In the genomic region with DNA sequence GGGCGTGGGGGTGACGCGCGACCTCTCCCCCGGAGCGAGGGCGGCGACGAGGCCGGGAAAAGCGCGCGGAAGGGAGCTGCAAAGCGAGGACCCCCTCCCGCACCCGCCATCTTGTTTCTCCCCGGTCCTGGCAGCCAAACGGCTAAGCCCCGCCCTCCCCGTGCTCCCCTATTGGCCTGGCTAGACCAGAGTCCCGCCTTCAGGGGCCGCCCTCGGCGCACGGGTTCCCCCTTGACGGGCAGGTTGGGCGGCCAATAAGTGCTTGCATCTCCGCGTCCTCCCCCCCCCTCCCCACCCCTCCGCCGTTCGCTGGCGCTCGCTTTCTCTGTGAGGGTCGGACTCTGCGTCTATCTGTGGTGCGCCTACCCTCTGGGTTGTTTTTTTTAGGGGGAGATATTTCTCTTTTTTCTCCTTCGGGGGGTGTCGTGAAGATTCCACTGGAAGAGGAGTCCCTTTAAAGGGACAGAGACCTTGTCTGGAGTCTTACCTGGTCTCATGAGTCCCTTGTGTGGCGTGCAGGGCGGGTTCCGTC, we compare ENCODE assay signal across 8 mouse cellular contexts. TPM values are rescaled to one million over a fixed set of nuclear protein-coding genes. Genes with fewer than 3 reads are reported as not detected.
DNase-seq lines count a peak whose midpoint lies in the region; ATAC-seq and TF ChIP-seq lines count a peak whose summit lies in the region.

No protein-coding gene starts in this region.

- peak overlapping the region; percentile 97 for H3K4me2 ChIP-seq in embryonic facial prominence, embryonic 13.5 days
- H3K4me2 ChIP-seq in limb, embryonic 12.5 days, result peak overlapping the region; percentile 95
- H3K4me2 ChIP-seq in midbrain, embryonic 14.5 days (ENCODE audit: low read length), result peak overlapping the region; percentile 98

- no peaks in the 10 kb centered on the region for H3K9me3 ChIP-seq in embryonic facial prominence, embryonic 13.5 days
- H3K9me3 ChIP-seq in limb, embryonic 12.5 days, result no peaks in the 10 kb centered on the region
- H3K9me3 ChIP-seq in midbrain, embryonic 14.5 days (ENCODE audit: control insufficient read depth, low read length), result no peaks in the 10 kb centered on the region

- peaks cover 13% of the 10 kb centered on the region for H3K36me3 ChIP-seq in embryonic facial prominence, embryonic 13.5 days
- no peaks in the 10 kb centered on the region for H3K36me3 ChIP-seq in heart, adult 2 months (ENCODE audit: control insufficient read depth, insufficient read depth, low read length)
- no peaks in the 10 kb centered on the region for H3K36me3 ChIP-seq in kidney, adult 2 months (ENCODE audit: control insufficient read depth, insufficient read depth, low read length)
- peaks cover 13% of the 10 kb centered on the region for H3K36me3 ChIP-seq in limb, embryonic 12.5 days
- H3K36me3 ChIP-seq in midbrain, embryonic 14.5 days (ENCODE audit: control insufficient read depth, insufficient read depth, low read length), result peaks cover 9% of the 10 kb centered on the region

- under 1% methylated on average over 29 of the region's 42 CpGs for WGBS in embryonic facial prominence, embryonic 13.5 days
- under 1% methylated on average over 37 of the region's 42 CpGs for WGBS in heart, adult 2 months
- under 1% methylated on average over 35 of the region's 42 CpGs for WGBS in kidney, adult 2 months
- WGBS in limb, embryonic 12.5 days, result under 1% methylated on average over 35 of the region's 42 CpGs
- WGBS in midbrain, embryonic 14.5 days, result under 1% methylated on average over 32 of the region's 42 CpGs

- peak; percentile 97 for ATAC-seq in embryonic facial prominence, embryonic 13.5 days (ENCODE audit: insufficient number of reproducible peaks, insufficient read depth, low FRiP score, low TSS enrichment, low read depth)
- peak; percentile 98 for ATAC-seq in limb, embryonic 12.5 days (ENCODE audit: insufficient number of reproducible peaks, insufficient read depth, low FRiP score, low TSS enrichment, low read depth)
- peak; percentile 98 for ATAC-seq in midbrain, embryonic 14.5 days (ENCODE audit: low FRiP score, low TSS enrichment)

- no peak for TF ChIP-seq CTCF in heart, adult 2 months (IDR thresholded peaks at IDR 0.05)
- TF ChIP-seq CTCF in kidney, adult 2 months (conservative IDR thresholded peaks at IDR 0.05; ENCODE audit: insufficient read depth, insufficient read length, low read depth, low read length), result no peak

- TF ChIP-seq EP300 in heart, adult 2 months (IDR thresholded peaks at IDR 0.05; ENCODE audit: insufficient read depth, low read depth, low read length), result 0 out of 2 replicates have a peak, but pooled peaks have one; percentile 29

- peak overlapping the region; percentile 76 for H3K4me3 ChIP-seq in embryonic facial prominence, embryonic 13.5 days
- peak overlapping the region; percentile 68 for H3K4me3 ChIP-seq in heart, adult 2 months
- peak overlapping the region; percentile 97 for H3K4me3 ChIP-seq in kidney, adult 2 months (ENCODE audit: insufficient read depth, low read depth, low read length)
- peak overlapping the region; percentile 94 for H3K4me3 ChIP-seq in limb, embryonic 12.5 days (replicated peaks)
- peak overlapping the region; percentile 72 for H3K4me3 ChIP-seq in midbrain, embryonic 14.5 days (replicated peaks; ENCODE audit: low read depth, low read length)

- H3K9ac ChIP-seq in embryonic facial prominence, embryonic 13.5 days, result peak overlapping the region; percentile 99
- peak overlapping the region; percentile 99 for H3K9ac ChIP-seq in heart, adult 2 months (ENCODE audit: low read depth, low read length)
- peak overlapping the region; percentile 99 for H3K9ac ChIP-seq in limb, embryonic 12.5 days (replicated peaks)
- peak overlapping the region; percentile 100 for H3K9ac ChIP-seq in midbrain, embryonic 14.5 days (replicated peaks; ENCODE audit: low read length)

- intact Hi-C loops in heart, adult 2 months (cut with DNase I), result loop anchor here (2.0 to 5.0 kb wide), 2 partner anchors 109 to 126 kb away; no protein-coding TSS in a partner anchor

- peak overlapping the region; percentile 99 for H3K27ac ChIP-seq in embryonic facial prominence, embryonic 13.5 days
- H3K27ac ChIP-seq in heart, adult 2 months, result peak overlapping the region; percentile 96
- peak overlapping the region; percentile 21; the same call in 1 of the 2 replicates for H3K27ac ChIP-seq in kidney, adult 2 months (ENCODE audit: insufficient read depth, low read depth, low read length)
- H3K27ac ChIP-seq in limb, embryonic 12.5 days, result peak overlapping the region; percentile 97
- peak overlapping the region; percentile 100 for H3K27ac ChIP-seq in midbrain, embryonic 14.5 days (replicated peaks; ENCODE audit: low read depth, low read length)

- H3K27me3 ChIP-seq in embryonic facial prominence, embryonic 13.5 days, result no peaks in the 10 kb centered on the region
- H3K27me3 ChIP-seq in heart, adult 2 months (ENCODE audit: control insufficient read depth, insufficient read depth, low read length), result no peaks in the 10 kb centered on the region
- H3K27me3 ChIP-seq in kidney, adult 2 months (replicated peaks; ENCODE audit: control insufficient read depth, insufficient read depth, low read length), result no peaks in the 10 kb centered on the region
- H3K27me3 ChIP-seq in limb, embryonic 12.5 days, result no peaks in the 10 kb centered on the region
- H3K27me3 ChIP-seq in midbrain, embryonic 14.5 days (ENCODE audit: control insufficient read depth, insufficient read depth, low read length), result no peaks in the 10 kb centered on the region

- peaks cover 25% of the 10 kb centered on the region for H3K4me1 ChIP-seq in embryonic facial prominence, embryonic 13.5 days
- peaks cover 2% of the 10 kb centered on the region for H3K4me1 ChIP-seq in heart, adult 2 months (ENCODE audit: control insufficient read depth, insufficient read depth, low read length)
- 0 out of 2 replicates have a peak, but pooled peaks cover 3% of the 10 kb centered on the region for H3K4me1 ChIP-seq in kidney, adult 2 months (ENCODE audit: control insufficient read depth, insufficient read depth, low read length)
- peaks cover 27% of the 10 kb centered on the region for H3K4me1 ChIP-seq in limb, embryonic 12.5 days (replicated peaks)
- H3K4me1 ChIP-seq in midbrain, embryonic 14.5 days (ENCODE audit: control insufficient read depth, insufficient read depth, low read length), result peaks cover 17% of the 10 kb centered on the region

- DNase-seq in 416B (ENCODE audit: low read depth), result peak; percentile 97
- DNase-seq in adrenal gland, postnatal 4 days (ENCODE audit: low spot score in 2 of 2), result peak; percentile 99
- DNase-seq in heart, adult 2 months, result peak; percentile 99
- peak; percentile 99 for DNase-seq in kidney, adult 2 months
- DNase-seq in midbrain, embryonic 14.5 days, result peak; percentile 100
- DNase-seq in spleen, adult 12 weeks (ENCODE audit: low spot score), result peak; percentile 96

- peak; percentile 95 for TF ChIP-seq POLR2A in heart, adult 2 months (IDR thresholded peaks at IDR 0.05; ENCODE audit: insufficient read depth, low read depth, low read length)
- peak; percentile 87 for TF ChIP-seq POLR2A in kidney, adult 2 months (IDR thresholded peaks at IDR 0.05; ENCODE audit: low read depth, low read length)

- no peaks in the 10 kb centered on the region; the same call in 1 of the 2 replicates for H3K79me2 ChIP-seq in heart, adult 2 months (replicated peaks; ENCODE audit: control insufficient read depth, insufficient read depth, low read length)

RNA-seq across cellular contexts. Expression of gene Brpf3, which starts 0.7 kb away (rescaled TPM):
- total RNA-seq in adrenal gland, postnatal 4 days (2021), result 10 to 100 TPM; 81.7 to 89.0 TPM
- 12.0 and 14.0 TPM in 2 replicates for polyA plus RNA-seq in embryonic facial prominence, embryonic 13.5 days (2015; fragmentation: Nextera tagmentation; extraction: Ambion mirVana)
- total RNA-seq in heart, adult 2 months (2021), result 10 to 100 TPM; 12.0 to 15.8 TPM
- 14.0 and 14.2 TPM in 2 replicates for polyA plus RNA-seq in heart, adult 2 months (2012; rRNA removed)
- polyA plus RNA-seq in kidney, adult 2 months (2012; rRNA removed), result 30.2 and 31.3 TPM in 2 replicates
- 12.7 and 13.0 TPM in 2 replicates for polyA plus RNA-seq in limb, embryonic 12.5 days (2016; fragmentation: Nextera tagmentation; extraction: Ambion mirVana)
- polyA plus RNA-seq in midbrain, embryonic 14.5 days (2014; fragmentation: Nextera tagmentation; extraction: Ambion mirVana), result 4.7 and 8.2 TPM in 2 replicates

RNA-seq across cellular contexts. Expression of gene Mapk13, which starts 32.4 kb away (rescaled TPM):
- 10 to 100 TPM; 72.1 to 75.4 TPM for total RNA-seq in adrenal gland, postnatal 4 days (2021)
- polyA plus RNA-seq in embryonic facial prominence, embryonic 13.5 days (2015; fragmentation: Nextera tagmentation; extraction: Ambion mirVana), result 47.3 and 51.5 TPM in 2 replicates
- under 1 TPM; 0.48 to 0.52 TPM for total RNA-seq in heart, adult 2 months (2021)
- 0.38 and 0.78 TPM in 2 replicates for polyA plus RNA-seq in heart, adult 2 months (2012; rRNA removed)
- polyA plus RNA-seq in kidney, adult 2 months (2012; rRNA removed), result 10.5 and 10.9 TPM in 2 replicates
- 13.5 and 15.6 TPM in 2 replicates for polyA plus RNA-seq in limb, embryonic 12.5 days (2016; fragmentation: Nextera tagmentation; extraction: Ambion mirVana)
- 0.19 and 0.61 TPM in 2 replicates for polyA plus RNA-seq in midbrain, embryonic 14.5 days (2014; fragmentation: Nextera tagmentation; extraction: Ambion mirVana)

RNA-seq across cellular contexts. Expression of gene Pnpla1, which starts 56.7 kb away (rescaled TPM):
- under 1 TPM; 0.06 to 0.11 TPM for total RNA-seq in adrenal gland, postnatal 4 days (2021)
- 0.26 and 0.98 TPM in 2 replicates for polyA plus RNA-seq in embryonic facial prominence, embryonic 13.5 days (2015; fragmentation: Nextera tagmentation; extraction: Ambion mirVana)
- not detected for total RNA-seq in heart, adult 2 months (2021)
- 0.02 TPM in 1 of 2 replicates, not detected in the other for polyA plus RNA-seq in heart, adult 2 months (2012; rRNA removed)
- polyA plus RNA-seq in kidney, adult 2 months (2012; rRNA removed), result 0.04 TPM in 1 of 2 replicates, not detected in the other
- polyA plus RNA-seq in limb, embryonic 12.5 days (2016; fragmentation: Nextera tagmentation; extraction: Ambion mirVana), result not detected in 2 replicates
- polyA plus RNA-seq in midbrain, embryonic 14.5 days (2014; fragmentation: Nextera tagmentation; extraction: Ambion mirVana), result 0.04 TPM in 1 of 2 replicates, not detected in the other

Comparison
In these comparisons a context has a peak if more than half of its experiments do, and no peak if none do; other contexts are left out.
1. Peak in every context shown above with its lines: DNase-seq, ATAC-seq, H3K4me3 ChIP-seq and H3K27ac ChIP-seq.
2. H3K27ac ChIP-seq: peak in every context shown above with its lines; median percentile 100 in midbrain, embryonic 14.5 days; 99 in embryonic facial prominence, embryonic 13.5 days; 97 in limb, embryonic 12.5 days; 96 in heart, adult 2 months; 21 in kidney, adult 2 months.